Mouse (Mus musculus): Measurements from ENCODE around the gene Tesmin. TPM values are rescaled to one million over a fixed set of nuclear protein-coding genes. Genes with fewer than 3 reads are reported as not detected.
A peak's percentile ranks its signal among the peaks of the same experiment; 100 is the strongest.

The Tesmin gene
- polyA plus RNA-seq, 1 experiment from 2014 or later, result 0.51 TPM

DNA sequence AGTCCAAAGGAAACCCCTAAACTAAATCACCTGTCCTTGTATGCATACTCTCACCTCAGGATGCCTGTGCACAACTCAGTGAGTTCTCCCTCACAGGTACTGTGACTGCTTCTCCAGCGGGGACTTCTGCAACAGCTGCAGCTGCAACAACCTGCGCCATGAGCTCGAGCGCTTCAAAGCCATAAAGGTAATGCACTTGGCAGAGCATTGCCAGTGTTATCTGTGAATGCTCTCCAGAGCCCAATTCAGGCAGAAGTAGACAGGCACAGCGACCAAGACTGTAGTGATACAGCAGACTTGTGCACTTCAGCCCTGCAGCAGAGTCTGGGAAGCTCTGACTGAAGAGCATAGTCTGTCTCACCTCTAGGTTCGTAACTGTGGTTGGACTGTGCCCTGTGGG is 13.7 kb downstream of the Tesmin start:
- Histone ChIP-seq H3K27ac (ENCODE audit: low read depth, low read length) (no peak overlapping the region), H3K9ac (ENCODE audit: low read depth, low read length) (no peak overlapping the region), H3K4me1 (ENCODE audit: control insufficient read depth, insufficient read depth, low read length) (no peaks in the 10 kb centered on the region), H3K27me3 (ENCODE audit: control insufficient read depth, insufficient read depth, low read length) (no peaks in the 10 kb centered on the region), H3K36me3 (ENCODE audit: control insufficient read depth, insufficient read depth, low read length) (no peaks in the 10 kb centered on the region), H3K9me3 (ENCODE audit: control insufficient read depth, low read length) (no peaks in the 10 kb centered on the region), H3K4me2 (replicated peaks; ENCODE audit: low read depth, low read length) (no peak overlapping the region), H3K4me3 (ENCODE audit: low read length) (no peak overlapping the region)
- WGBS, result 84% methylated on average over 6 of the region's 6 CpGs
- ATAC-seq (ENCODE audit: low FRiP score, low TSS enrichment), result no peak

DNA sequence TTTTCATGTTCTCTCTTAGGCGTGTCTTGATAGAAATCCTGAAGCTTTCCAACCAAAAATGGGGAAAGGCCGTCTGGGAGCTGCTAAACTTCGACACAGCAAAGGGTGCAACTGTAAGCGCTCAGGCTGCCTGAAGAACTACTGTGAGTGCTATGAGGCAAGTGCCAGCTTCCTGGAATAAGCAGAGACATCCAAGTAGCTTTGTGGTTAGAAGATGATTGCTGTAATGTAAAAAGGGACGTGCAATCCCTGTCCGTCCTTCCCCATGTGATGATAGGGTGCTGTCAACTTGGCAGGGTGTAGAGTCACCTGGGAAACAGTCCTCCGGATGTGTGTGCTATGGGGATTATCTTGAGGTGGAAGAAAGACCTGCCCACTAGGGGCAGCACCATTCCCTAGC is 15.4 kb downstream of the Tesmin start:
- Histone ChIP-seq H3K4me1 (ENCODE audit: control insufficient read depth, insufficient read depth, low read length) (no peaks in the 10 kb centered on the region), H3K4me2 (replicated peaks; ENCODE audit: low read depth, low read length) (no peak overlapping the region), H3K27me3 (ENCODE audit: control insufficient read depth, insufficient read depth, low read length) (no peaks in the 10 kb centered on the region), H3K9ac (ENCODE audit: low read depth, low read length) (no peak overlapping the region), H3K9me3 (ENCODE audit: control insufficient read depth, low read length) (no peaks in the 10 kb centered on the region), H3K4me3 (ENCODE audit: low read length) (no peak overlapping the region), H3K27ac (ENCODE audit: low read depth, low read length) (no peak overlapping the region), H3K36me3 (ENCODE audit: control insufficient read depth, insufficient read depth, low read length) (no peaks in the 10 kb centered on the region)
- no peak for ATAC-seq (ENCODE audit: low FRiP score, low TSS enrichment)
- WGBS, result 87% methylated on average over 7 of the region's 7 CpGs

DNA sequence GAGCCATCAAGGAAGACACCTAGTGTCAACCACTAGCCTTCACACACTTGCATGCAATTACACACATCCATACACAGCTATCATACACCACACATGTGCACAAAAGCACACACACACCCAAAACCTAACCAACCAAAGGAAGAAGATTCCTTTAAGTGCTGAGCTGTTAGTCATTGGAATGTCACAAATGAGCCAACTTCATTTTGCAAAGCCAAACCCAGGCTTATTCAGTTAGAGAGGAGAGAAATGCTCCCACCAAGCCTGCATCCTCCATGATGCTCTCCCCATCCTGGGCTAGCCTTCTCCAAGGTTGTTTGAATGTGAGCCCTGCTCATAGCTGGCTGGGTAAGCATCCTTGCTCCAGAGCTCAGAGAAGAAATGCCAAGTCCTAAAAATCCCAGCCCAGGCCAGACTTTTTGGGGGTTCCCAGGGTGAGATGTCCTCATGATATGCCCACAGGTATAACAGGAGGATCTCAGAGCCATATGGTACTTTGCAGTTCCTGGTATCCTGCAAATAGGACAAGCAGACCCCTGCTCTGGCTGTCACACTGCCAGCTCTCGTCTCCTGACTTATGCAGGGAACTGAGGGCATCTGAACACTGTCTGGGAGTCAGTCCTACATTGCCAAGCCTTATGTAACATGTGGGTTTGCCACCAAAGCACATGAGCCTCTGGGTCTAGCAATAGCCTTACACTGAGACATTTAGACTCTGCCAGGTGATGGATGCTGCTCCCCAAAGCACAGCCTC is 17.0 kb downstream of the Tesmin start:
- H3K4me2 ChIP-seq (replicated peaks; ENCODE audit: low read depth, low read length), result no peak overlapping the region
- 47% methylated on average over 1 of the region's 1 CpGs for WGBS
- H3K4me1 ChIP-seq (ENCODE audit: control insufficient read depth, insufficient read depth, low read length), result no peaks in the 10 kb centered on the region
- H3K36me3 ChIP-seq (ENCODE audit: control insufficient read depth, insufficient read depth, low read length), result no peaks in the 10 kb centered on the region
- H3K27me3 ChIP-seq (ENCODE audit: control insufficient read depth, insufficient read depth, low read length), result no peaks in the 10 kb centered on the region
- no peak for ATAC-seq (ENCODE audit: low FRiP score, low TSS enrichment)
- H3K27ac ChIP-seq (ENCODE audit: low read depth, low read length), result no peak overlapping the region
- H3K9ac ChIP-seq (ENCODE audit: low read depth, low read length), result no peak overlapping the region
- H3K9me3 ChIP-seq (ENCODE audit: control insufficient read depth, low read length), result no peaks in the 10 kb centered on the region
- no peak overlapping the region for H3K4me3 ChIP-seq (ENCODE audit: low read length)

DNA sequence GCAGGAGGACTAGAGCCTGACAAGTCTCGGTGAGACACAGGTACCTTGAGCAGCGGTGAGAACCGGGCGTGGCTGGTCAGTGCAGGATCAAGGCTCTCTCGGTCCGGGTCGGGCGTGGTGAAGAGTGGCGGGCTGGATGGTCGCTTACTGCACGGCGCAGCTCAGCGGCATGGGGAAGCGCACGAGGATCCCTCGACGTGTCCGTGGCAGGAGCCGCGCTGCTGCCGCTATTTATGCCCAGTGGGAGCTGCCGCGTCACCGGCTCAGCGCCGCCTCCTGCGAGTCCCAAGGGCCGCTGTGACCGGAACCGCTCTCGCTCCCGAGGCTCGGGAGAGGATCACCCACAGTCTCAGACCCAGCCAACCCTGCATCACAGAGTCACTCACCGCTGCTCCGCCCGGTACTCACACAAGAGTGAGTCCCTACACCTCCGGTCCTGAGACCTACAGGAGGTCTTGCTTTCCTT is 25.6 kb downstream of the Tesmin start, which contains the start of gene Gal:
Gal (minus strand) TSS at position 277 of the 466 bp plus-strand sequence.
- Histone ChIP-seq H3K4me1 (ENCODE audit: control insufficient read depth, insufficient read depth, low read length) (peaks cover 4% of the 10 kb centered on the region; the same call in 1 of the 2 replicates), H3K4me3 (ENCODE audit: low read length) (peak within 1 kb of the TSS; percentile 33), H3K9me3 (ENCODE audit: control insufficient read depth, low read length) (no peaks in the 10 kb centered on the region), H3K27me3 (ENCODE audit: control insufficient read depth, insufficient read depth, low read length) (peaks cover 16% of the 10 kb centered on the region; the same call in 1 of the 2 replicates), H3K4me2 (replicated peaks; ENCODE audit: low read depth, low read length) (peak within 1 kb of the TSS; percentile 53), H3K36me3 (ENCODE audit: control insufficient read depth, insufficient read depth, low read length) (no peaks in the 10 kb centered on the region), H3K9ac (ENCODE audit: low read depth, low read length) (no peak within 1 kb of the TSS; the same call in 1 of the 2 replicates), H3K27ac (ENCODE audit: low read depth, low read length) (no peak within 1 kb of the TSS)
- 3% methylated on average over 34 of the region's 37 CpGs for WGBS
- ATAC-seq (ENCODE audit: low FRiP score, low TSS enrichment), result peak; percentile 50

DNA sequence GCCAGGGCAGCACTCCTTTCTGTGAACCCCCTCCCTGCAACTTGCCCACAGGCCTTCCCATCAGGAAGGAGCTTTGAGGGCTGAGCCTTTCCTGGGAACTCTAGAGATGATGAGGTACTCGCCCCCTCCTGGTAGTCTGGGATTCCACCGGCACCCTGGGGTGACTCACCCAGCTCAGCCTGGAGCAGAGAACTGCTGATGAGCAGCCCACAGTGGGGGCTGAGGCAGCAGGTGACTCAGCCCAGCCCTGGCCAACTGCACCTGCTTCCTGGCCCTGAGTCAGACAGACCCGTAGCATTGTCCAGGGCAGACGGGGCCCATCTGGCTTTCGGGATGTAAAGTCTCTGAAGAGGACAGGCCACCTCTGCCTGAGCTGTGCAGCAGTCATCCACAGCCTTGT is 30.6 kb downstream of the Tesmin start:
- Histone ChIP-seq H3K9me3 (ENCODE audit: control insufficient read depth, low read length) (no peaks in the 10 kb centered on the region), H3K9ac (ENCODE audit: low read depth, low read length) (no peak overlapping the region), H3K4me2 (replicated peaks; ENCODE audit: low read depth, low read length) (no peak overlapping the region), H3K27ac (ENCODE audit: low read depth, low read length) (no peak overlapping the region), H3K27me3 (ENCODE audit: control insufficient read depth, insufficient read depth, low read length) (peaks cover 4% of the 10 kb centered on the region; the same call in 1 of the 2 replicates), H3K4me3 (ENCODE audit: low read length) (no peak overlapping the region), H3K4me1 (ENCODE audit: control insufficient read depth, insufficient read depth, low read length) (peaks cover 4% of the 10 kb centered on the region; the same call in 1 of the 2 replicates), H3K36me3 (ENCODE audit: control insufficient read depth, insufficient read depth, low read length) (no peaks in the 10 kb centered on the region)
- 59% methylated on average over 5 of the region's 5 CpGs for WGBS
- ATAC-seq (ENCODE audit: low FRiP score, low TSS enrichment), result no peak

DNA sequence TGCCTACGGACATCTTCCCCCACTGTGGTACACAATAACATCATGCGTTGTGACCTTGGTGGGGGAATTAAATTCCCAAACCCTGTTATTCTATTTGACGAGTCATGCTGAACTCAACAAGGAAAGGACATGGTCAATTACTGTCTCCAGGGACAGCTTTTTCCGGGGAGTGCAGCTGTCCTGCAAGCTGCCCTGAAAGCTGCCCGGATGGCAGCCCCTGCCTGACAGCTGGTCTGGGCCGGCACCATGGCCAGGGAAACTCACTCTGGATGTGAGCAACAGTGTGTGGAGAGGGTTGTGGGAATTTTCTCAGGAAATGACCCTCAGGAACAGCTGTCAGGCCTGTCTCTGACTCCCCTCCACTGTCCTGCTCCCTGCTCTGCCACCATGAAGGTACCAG is 33.8 kb downstream of the Tesmin start:
- Histone ChIP-seq H3K27ac (ENCODE audit: low read depth, low read length) (no peak overlapping the region), H3K9me3 (ENCODE audit: control insufficient read depth, low read length) (no peaks in the 10 kb centered on the region), H3K4me3 (ENCODE audit: low read length) (no peak overlapping the region), H3K36me3 (ENCODE audit: control insufficient read depth, insufficient read depth, low read length) (no peaks in the 10 kb centered on the region), H3K4me2 (replicated peaks; ENCODE audit: low read depth, low read length) (no peak overlapping the region), H3K27me3 (ENCODE audit: control insufficient read depth, insufficient read depth, low read length) (no peaks in the 10 kb centered on the region), H3K4me1 (ENCODE audit: control insufficient read depth, insufficient read depth, low read length) (no peaks in the 10 kb centered on the region), H3K9ac (ENCODE audit: low read depth, low read length) (no peak overlapping the region)
- no peak for ATAC-seq (ENCODE audit: low FRiP score, low TSS enrichment)
- WGBS, result 53% methylated on average over 6 of the region's 6 CpGs

DNA sequence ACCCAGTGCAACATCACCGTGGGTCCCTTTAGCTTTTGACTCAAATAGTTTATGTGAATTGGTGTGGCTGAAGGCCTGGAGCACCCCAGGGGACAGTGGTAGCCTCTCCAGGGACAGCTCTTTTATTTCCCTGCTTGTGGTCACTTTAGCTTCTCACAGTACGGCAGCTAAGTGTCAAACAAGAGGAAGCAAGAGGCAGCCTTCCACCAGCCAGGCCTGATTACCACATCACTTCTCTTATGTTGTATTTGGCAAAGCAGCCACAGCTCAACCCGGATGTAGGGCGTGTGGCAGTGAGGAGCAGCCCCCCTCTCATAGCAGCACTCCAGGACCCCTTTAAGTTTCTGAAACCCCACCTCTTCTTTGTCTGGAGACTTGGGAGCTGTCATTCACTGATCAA is 34.3 kb downstream of the Tesmin start:
- H3K4me2 ChIP-seq (replicated peaks; ENCODE audit: low read depth, low read length), result no peak overlapping the region
- H3K9ac ChIP-seq (ENCODE audit: low read depth, low read length), result no peak overlapping the region
- no peak overlapping the region for H3K4me3 ChIP-seq (ENCODE audit: low read length)
- H3K36me3 ChIP-seq (ENCODE audit: control insufficient read depth, insufficient read depth, low read length), result no peaks in the 10 kb centered on the region
- no peaks in the 10 kb centered on the region for H3K27me3 ChIP-seq (ENCODE audit: control insufficient read depth, insufficient read depth, low read length)
- no peaks in the 10 kb centered on the region for H3K4me1 ChIP-seq (ENCODE audit: control insufficient read depth, insufficient read depth, low read length)
- WGBS, result 55% methylated on average over 4 of the region's 4 CpGs
- H3K27ac ChIP-seq (ENCODE audit: low read depth, low read length), result no peak overlapping the region
- no peaks in the 10 kb centered on the region for H3K9me3 ChIP-seq (ENCODE audit: control insufficient read depth, low read length)
- no peak for ATAC-seq (ENCODE audit: low FRiP score, low TSS enrichment)

DNA sequence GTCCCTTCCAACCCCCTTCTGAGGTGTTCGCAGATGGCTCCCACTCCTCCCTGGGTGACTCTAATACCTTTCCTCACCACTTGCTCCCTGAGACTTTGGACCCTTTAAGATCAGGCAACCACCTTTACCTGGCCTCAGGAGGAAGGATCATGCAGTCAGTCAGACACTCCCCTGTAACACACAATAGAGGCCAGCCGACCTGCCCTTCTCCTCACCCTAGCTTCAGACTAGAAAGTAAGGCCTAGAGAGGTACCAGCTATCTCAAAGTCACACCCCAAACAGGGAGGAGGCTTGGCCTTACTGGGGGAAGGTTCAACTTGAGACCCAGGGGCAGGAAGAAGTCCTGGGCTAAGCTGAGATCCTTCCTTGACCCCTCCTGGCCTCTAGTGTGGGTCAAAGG is 35.6 kb downstream of the Tesmin start:
- Histone ChIP-seq H3K4me2 (replicated peaks; ENCODE audit: low read depth, low read length) (no peak overlapping the region), H3K36me3 (ENCODE audit: control insufficient read depth, insufficient read depth, low read length) (no peaks in the 10 kb centered on the region), H3K4me3 (ENCODE audit: low read length) (no peak overlapping the region), H3K27me3 (ENCODE audit: control insufficient read depth, insufficient read depth, low read length) (no peaks in the 10 kb centered on the region), H3K4me1 (ENCODE audit: control insufficient read depth, insufficient read depth, low read length) (no peaks in the 10 kb centered on the region), H3K9me3 (ENCODE audit: control insufficient read depth, low read length) (no peaks in the 10 kb centered on the region), H3K27ac (ENCODE audit: low read depth, low read length) (no peak overlapping the region), H3K9ac (ENCODE audit: low read depth, low read length) (no peak overlapping the region)
- no peak for ATAC-seq (ENCODE audit: low FRiP score, low TSS enrichment)
- 80% methylated on average over 2 of the region's 2 CpGs for WGBS

DNA sequence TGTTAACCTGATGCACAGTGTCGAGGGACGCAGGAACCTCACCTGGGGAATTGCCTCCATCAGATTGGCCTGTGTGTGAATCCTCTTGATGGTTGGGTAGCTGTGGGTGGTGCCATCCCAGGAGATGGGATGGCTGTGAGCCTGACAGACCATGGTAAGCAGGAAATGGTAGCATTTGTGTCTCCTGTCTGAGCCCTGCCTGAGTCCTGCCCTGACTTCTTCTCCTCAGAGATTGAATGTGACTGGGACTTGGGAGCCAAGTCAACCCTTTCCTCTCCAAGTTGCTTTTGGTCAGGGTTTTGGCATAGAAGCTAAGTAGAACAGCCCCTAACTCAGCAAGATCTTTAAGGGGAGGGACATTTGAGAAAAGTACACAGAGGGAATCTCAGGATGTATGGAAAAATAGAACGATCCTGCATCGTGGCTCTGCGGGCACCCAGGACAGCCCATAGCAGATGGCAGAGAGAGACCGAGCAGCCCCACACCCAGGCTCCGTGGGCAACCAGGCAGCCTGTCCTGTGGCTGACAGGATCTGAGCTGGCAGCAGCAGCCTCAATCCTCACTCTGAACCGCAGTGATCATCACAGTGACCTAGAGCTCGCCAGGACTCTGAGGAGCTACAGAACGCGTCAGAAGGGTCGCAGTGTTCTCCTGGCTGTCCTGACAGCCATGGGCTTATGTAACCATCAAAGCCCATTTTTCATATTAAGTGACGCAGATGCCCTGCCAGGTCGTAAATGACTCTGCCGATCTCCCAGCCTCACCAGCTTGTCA is 39.6 kb downstream of the Tesmin start:
- no peak for ATAC-seq (ENCODE audit: low FRiP score, low TSS enrichment)
- no peaks in the 10 kb centered on the region for H3K9me3 ChIP-seq (ENCODE audit: control insufficient read depth, low read length)
- no peak overlapping the region for H3K4me2 ChIP-seq (replicated peaks; ENCODE audit: low read depth, low read length)
- no peaks in the 10 kb centered on the region for H3K36me3 ChIP-seq (ENCODE audit: control insufficient read depth, insufficient read depth, low read length)
- H3K27me3 ChIP-seq (ENCODE audit: control insufficient read depth, insufficient read depth, low read length), result no peaks in the 10 kb centered on the region
- 79% methylated on average over 15 of the region's 15 CpGs for WGBS
- no peak overlapping the region for H3K9ac ChIP-seq (ENCODE audit: low read depth, low read length)
- H3K4me1 ChIP-seq (ENCODE audit: control insufficient read depth, insufficient read depth, low read length), result no peaks in the 10 kb centered on the region
- no peak overlapping the region for H3K4me3 ChIP-seq (ENCODE audit: low read length)
- no peak overlapping the region for H3K27ac ChIP-seq (ENCODE audit: low read depth, low read length)
